Mouse (Mus musculus): ENCODE data around the gene Il6st.

Gene Il6st

DNA sequence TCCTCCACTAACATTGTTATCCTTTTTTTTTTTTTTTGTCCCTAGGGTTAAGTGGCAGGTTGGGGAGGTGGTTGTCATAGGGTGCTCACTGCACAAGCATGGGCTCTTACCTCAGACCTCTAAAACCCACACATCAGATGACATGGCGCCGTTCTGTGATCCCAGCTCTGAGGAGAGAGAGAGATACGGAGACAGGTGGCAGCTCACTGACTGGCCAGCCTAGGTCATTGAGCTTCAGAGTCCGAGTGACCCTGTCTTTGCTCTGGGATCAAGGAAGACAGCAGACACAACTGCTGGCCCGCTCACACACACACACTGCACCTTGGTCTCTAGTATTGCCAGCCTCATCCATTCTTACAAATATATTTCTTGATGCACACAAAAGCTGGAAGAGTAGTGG, 18.7 kb downstream of the Il6st start:
- no peak for DNase-seq (ENCODE audit: extremely low spot score, low spot score)

DNA sequence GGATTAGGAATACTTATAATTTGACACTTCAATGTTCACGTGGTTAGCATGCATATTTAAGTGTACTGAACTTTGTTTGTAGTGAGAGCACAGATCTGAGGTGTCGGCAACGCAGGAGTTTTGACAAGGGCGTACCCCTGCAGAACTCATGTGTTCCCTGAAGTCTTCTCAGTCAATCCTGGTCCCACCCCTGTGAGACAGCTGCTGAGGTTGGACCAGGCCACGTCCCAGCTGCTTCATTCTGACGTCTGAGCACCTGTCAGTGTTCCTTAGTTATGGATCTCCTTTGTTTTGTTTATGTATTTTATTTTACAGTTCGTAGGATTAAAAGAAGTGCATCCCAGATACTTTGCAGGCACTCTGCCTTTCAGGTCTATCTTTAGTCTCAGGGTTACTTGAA, 19.1 kb downstream of the Il6st start:
- no peak for DNase-seq (ENCODE audit: extremely low spot score, low spot score)

GRCm38 (mm10) chr13:112486236-112486635, 22.4 kb downstream of the Il6st start:
- no peak for DNase-seq (ENCODE audit: extremely low spot score, low spot score)

DNA sequence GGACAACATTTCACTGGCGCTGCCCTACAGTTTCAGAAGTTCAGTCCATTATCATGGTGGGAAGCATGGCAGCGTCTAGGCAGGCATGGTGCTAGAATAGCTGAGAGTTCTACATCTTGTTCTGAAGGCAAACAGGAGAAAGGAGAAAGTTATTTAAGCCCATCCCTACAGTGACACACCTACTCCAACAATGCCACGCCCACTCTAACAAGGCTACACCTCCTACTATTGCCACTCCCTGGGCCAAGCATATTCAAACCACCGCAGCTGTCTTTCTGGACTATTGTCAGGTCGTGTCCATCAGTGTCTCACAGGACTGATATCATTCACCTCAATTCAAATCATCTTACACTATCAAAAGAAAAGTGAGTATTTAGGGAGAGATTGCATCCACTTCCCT, 22.8 kb downstream of the Il6st start:
- no peak for DNase-seq (ENCODE audit: extremely low spot score, low spot score)

GRCm38 (mm10) chr13:112490036-112490435, 26.2 kb downstream of the Il6st start:
- no peak for DNase-seq (ENCODE audit: extremely low spot score, low spot score)

GRCm38 (mm10) chr13:112491636-112492284, 27.9 kb downstream of the Il6st start:
- no peak for DNase-seq (ENCODE audit: extremely low spot score, low spot score)

DNA sequence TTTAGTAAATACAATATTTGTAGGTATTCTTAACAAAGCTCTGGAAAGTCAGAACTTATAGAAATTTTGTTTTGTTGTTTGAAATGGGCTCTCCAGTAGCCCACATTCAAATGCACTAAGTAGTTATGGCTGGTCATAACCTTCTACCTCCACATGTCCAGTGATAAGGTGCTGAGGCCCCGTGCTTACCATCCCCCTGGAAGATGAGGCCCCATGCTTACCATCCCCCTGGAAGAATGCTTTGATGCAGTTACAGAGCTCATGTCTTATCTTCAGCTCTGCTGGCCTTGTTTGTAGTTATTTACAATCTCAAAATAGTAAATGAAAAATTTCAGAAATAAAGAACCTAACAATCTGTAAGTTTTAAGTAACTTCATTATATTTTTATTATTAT, 28.4 kb downstream of the Il6st start:
- DNase-seq (ENCODE audit: extremely low spot score, low spot score), result no peak

- no peak for DNase-seq (ENCODE audit: extremely low spot score, low spot score)
Measured at GRCm38 (mm10) chr13:112494590-112494989, 30.7 kb downstream of the Il6st start.

GRCm38 (mm10) chr13:112500027-112500426, 36.2 kb downstream of the Il6st start:
- DNase-seq (ENCODE audit: extremely low spot score, low spot score), result no peak

DNA sequence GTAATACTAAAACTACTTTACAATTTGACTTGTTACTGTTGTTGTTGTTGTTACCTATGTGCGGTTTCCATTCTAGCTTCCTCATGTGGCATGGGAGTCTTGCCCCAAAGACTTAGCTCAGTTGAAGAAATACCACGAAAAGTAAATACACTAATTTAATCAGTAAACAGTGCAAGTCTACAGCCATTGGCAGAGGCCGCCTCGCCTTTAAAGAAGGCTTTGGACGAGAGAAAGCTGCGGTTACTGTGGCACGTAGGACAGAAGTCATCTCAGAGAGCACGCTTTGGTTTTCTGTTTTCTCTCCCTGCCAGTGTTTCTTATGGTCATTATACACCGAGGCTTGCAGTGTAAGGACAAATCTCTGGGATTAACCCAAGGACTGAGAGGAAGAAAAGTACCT, 36.6 kb downstream of the Il6st start:
- no peak for DNase-seq (ENCODE audit: extremely low spot score, low spot score)

- DNase-seq (ENCODE audit: extremely low spot score, low spot score), result no peak
Measured at GRCm38 (mm10) chr13:112503846-112504245, 40.0 kb downstream of the Il6st start.

DNA sequence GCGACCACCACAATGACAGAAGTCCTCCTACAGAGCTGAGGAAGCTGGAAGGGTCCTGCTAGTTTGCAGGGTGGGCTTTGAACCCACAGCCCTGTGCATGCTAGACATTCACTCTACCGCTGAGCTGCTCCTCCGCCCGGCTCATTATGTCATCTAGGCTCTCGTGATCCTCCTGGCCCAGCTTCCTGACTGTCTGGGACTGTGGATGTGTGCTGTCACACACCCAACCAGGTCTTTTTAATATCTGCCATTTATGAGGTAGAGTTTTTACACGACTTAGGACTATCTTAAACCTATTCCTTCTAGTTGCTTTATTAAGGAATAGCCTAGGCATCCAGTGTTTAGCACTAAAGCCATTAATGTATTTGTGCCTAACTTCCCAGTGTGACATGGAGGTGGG, 41.6 kb downstream of the Il6st start:
- DNase-seq (ENCODE audit: extremely low spot score, low spot score), result no peak

- DNase-seq (ENCODE audit: extremely low spot score, low spot score), result no peak
Measured at GRCm38 (mm10) chr13:112506766-112507165, 42.9 kb downstream of the Il6st start.

DNA sequence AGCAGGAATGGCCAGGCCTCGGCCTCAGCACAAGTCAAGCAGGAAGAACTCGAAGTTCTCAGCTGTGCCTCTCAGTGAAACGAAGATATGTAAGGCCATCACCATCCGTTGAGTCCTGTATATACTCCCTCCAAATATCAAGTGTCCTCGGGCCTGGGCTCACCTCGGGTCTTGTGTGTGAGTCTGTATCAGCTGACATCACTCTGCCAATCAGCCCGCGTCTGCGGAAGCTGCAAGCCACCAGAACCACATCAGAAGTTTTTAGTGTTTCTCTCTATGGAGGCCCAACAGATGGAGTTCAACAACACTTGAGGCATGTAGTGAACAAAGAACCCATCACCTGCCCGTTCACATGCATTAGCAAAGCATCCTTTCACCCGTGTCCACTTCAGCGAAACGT, 43.8 kb downstream of the Il6st start:
- DNase-seq (ENCODE audit: extremely low spot score, low spot score), result no peak

DNA sequence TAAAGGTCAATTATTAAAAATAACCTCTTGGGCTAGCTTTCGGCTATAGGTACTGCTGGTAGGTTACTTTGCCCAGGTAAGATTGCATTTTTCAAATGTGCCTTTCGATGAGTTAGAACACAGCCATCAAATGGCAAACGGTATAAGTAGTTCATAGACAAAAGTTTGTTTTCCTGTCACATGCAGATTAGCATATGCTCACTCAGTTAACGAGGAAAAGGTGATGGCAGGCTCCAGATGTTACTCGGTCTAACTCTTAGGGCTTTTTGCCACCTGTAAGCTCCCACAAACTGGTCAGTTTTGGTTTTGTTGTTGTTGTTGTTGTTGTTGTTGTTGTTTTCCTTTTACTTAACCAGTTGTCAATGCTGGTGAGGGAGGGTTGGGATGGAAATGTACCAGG, 44.6 kb downstream of the Il6st start:
- no peak for DNase-seq (ENCODE audit: extremely low spot score, low spot score)

GRCm38 (mm10) chr13:112509465-112509864, 45.6 kb downstream of the Il6st start:
- peak; percentile 64 for DNase-seq (ENCODE audit: extremely low spot score, low spot score)

DNA sequence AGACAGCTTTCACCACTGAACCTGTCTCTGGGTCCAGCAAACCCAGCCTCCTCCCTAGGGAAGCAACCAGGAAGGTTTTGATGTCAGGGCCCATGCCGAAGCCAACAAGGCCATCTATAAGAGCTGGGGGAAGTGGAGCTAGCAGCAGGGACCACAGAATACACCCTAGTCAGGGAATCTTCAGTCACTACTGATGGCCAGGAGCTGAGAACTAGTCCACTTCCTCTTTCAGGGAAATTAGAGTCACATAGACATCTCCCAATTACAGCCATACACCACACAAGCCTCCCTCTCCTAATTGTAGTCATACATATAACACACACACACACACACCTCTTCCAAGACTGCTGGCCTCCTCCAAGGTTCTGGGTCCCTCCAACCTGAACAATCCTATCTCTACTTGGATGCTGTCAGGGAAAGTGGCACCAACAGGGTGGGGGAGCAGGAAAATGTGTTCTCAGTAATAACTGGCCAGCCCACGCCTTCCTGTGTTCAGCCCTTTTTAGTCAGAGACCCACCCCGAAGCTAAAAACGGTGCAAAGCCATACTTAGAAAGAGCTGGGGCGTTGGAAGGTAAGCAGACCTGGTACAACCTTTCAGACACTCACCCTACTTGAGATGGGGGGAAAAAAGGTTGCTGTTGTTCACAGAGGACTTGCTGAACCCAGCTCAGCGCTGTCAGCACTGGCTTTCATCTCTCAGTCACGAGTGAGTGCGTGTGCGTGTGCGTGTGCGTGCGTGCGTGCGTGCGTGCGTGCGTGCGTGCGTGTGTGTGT, 46.8 kb downstream of the Il6st start:
- DNase-seq (ENCODE audit: extremely low spot score, low spot score), result no peak

- no peak for DNase-seq (ENCODE audit: extremely low spot score, low spot score)
Measured at GRCm38 (mm10) chr13:112511261-112511660, 47.4 kb downstream of the Il6st start.

DNA sequence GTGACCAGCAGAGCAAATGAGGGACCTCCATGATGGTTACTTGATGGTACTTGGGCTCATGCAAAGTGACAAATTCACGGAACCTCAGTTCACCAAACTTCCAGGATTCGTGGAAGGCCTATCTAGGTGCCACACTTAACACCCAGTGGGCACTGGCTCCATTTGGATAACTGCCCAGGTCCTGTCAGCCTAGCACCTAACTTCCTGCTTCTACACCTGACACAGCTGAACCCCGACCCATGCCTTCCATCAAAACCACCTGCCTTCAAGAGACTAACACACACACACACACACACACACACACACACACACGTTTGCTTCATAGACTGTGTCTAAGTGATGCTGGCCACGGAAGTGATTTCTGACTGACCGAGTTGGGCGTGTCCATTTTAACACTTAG, 47.9 kb downstream of the Il6st start:
- no peak for DNase-seq (ENCODE audit: extremely low spot score, low spot score)

DNA sequence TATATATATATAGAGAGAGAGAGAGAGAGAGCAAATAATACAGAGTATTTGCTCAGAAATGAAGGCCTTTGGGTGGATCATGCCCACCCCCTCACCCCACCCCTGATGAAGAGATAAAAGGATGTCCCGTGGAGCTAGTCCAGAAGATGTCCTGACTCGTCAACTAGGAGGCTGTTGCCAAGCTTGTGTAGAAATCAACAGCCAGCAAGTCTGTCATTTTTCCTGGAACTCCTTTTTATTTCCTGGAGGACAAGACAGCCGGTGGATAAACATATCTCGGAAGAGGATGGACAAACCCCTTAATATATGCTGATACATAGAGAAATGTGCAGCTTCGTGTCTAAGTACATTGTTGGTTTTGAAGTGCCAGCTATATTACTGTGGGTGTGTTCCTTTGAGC, 49.0 kb downstream of the Il6st start:
- no peak for DNase-seq (ENCODE audit: extremely low spot score, low spot score)

DNA sequence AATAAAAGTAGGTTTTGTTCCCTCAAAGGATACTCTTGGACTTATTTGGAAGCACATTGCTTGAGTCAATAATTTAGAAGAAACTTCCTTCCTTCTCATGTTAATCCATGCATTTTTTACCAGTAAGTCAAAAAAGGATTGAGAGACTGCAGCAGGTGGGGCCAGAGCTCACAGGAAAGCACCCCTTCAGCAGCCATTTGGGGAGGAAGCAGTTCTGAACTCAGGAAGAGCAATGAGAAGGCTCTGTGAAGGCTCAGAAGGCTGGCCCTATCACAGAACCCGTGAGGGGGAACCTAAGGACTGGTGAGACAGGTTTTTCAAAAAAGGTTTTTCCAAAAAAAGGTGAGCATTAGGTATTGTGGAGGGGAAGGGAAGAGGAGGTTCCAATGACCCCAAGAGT, 50.7 kb downstream of the Il6st start:
- no peak for DNase-seq (ENCODE audit: extremely low spot score, low spot score)

GRCm38 (mm10) chr13:112522261-112522660, 58.4 kb downstream of the Il6st start:
- DNase-seq (ENCODE audit: extremely low spot score, low spot score), result no peak

DNA sequence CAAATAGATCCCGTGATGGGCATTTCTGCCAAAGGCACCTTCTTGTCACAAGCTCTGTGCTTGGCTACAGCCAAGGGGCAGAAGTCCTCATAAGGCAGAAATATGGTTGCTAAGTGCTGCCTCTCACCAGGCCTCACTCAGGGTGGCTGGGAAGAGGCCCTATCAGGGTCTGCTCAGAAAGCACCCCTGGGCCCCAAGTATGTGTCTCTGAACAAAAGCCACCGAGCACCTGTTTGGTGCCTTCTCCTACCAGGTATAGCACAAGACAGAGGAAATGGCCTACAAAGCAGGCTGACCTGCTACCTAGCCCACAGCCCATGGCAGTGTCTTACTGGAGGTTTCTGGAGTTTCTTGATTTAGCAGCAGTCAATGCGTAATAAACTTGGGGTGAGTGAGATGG, 59.0 kb downstream of the Il6st start:
- DNase-seq (ENCODE audit: extremely low spot score, low spot score), result no peak

Data from neural tube, embryonic 10.5 days (tissue).